Comparison of ENCODE assay signal across 12 mouse cellular contexts in the genomic region with DNA sequence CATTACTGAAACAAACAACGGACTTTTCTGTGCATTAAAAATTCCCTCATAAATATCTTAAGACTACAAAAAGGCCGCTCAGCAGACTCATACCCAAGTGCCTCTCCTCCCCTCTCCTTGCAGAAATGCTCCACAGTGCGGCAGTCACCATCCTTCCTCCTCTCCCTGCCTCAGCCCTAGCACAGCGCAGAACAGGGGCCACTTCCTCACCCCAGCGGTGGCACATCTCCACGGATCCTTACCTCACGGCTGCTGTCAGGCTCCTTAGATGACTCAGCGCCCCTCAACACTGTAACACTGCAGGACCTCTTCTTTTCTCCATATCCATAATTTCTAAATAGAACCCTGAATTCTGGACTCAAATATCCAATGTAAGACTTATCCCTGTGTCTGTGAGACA. TPM values are rescaled to one million over a fixed set of nuclear protein-coding genes. Genes with fewer than 3 reads are reported as not detected.
DNase-seq lines count a peak whose midpoint lies in the region; ATAC-seq and TF ChIP-seq lines count a peak whose summit lies in the region.
"Had no signal": no experiment of that assay in that cellular context is flagged by ENCODE, and none has a peak within 500 bp of the region (broad histone marks: within the 10 kb centered on the region; RNA-seq: fewer than 3 reads in every experiment).

No protein-coding gene starts in this region.

- no peak overlapping the region for H3K4me3 ChIP-seq in midbrain, embryonic 15.5 days
- H3K4me3 ChIP-seq in midbrain, postnatal 0 days (ENCODE audit: low read depth, low read length), result no peak overlapping the region
- no peak overlapping the region for H3K4me3 ChIP-seq in bone marrow, adult 2 months (replicated peaks; ENCODE audit: control insufficient read depth, low read depth, low read length)
- H3K4me3 ChIP-seq in liver, embryonic 13.5 days (replicated peaks), result no peak overlapping the region
- no peak overlapping the region for H3K4me3 ChIP-seq in left cerebral cortex, adult 2 months
- H3K4me3 ChIP-seq: erythroblast, embryonic 14.5 days; heart, embryonic 12.5 days; layer of hippocampus, adult 2 months had no signal

- H3K9ac ChIP-seq in midbrain, embryonic 15.5 days, result no peak overlapping the region
- H3K9ac ChIP-seq in midbrain, postnatal 0 days (replicated peaks; ENCODE audit: low read length, poor library complexity, severe bottlenecking), result no peak overlapping the region
- H3K9ac ChIP-seq in liver, embryonic 13.5 days, result no peak overlapping the region; the same call in 1 of the 2 replicates
- H3K9ac ChIP-seq: heart, embryonic 12.5 days had no signal

- H3K9me3 ChIP-seq in midbrain, embryonic 15.5 days, result no peaks in the 10 kb centered on the region
- H3K9me3 ChIP-seq in midbrain, postnatal 0 days (ENCODE audit: low read length), result no peaks in the 10 kb centered on the region
- no peaks in the 10 kb centered on the region for H3K9me3 ChIP-seq in liver, embryonic 13.5 days (replicated peaks)
- H3K9me3 ChIP-seq: heart, embryonic 12.5 days had no signal

- no peaks in the 10 kb centered on the region for H3K36me3 ChIP-seq in midbrain, embryonic 15.5 days (replicated peaks)
- H3K36me3 ChIP-seq in midbrain, postnatal 0 days (ENCODE audit: insufficient read depth, low read length), result no peaks in the 10 kb centered on the region
- peaks cover 5% of the 10 kb centered on the region; the same call in 1 of the 2 replicates for H3K36me3 ChIP-seq in liver, embryonic 13.5 days

- 0 out of 2 replicates have a peak overlapping the region, but pooled peaks have one; percentile 56 for H3K27ac ChIP-seq in midbrain, embryonic 15.5 days
- H3K27ac ChIP-seq in midbrain, postnatal 0 days (ENCODE audit: low read depth, low read length), result no peak overlapping the region
- no peak overlapping the region for H3K27ac ChIP-seq in bone marrow, adult 2 months (ENCODE audit: control insufficient read depth, insufficient read depth, low read depth, low read length, poor library complexity)
- no peak overlapping the region for H3K27ac ChIP-seq in liver, embryonic 13.5 days
- no peak overlapping the region for H3K27ac ChIP-seq in left cerebral cortex, adult 2 months
- H3K27ac ChIP-seq: layer of hippocampus, adult 2 months; macrophage had no signal

- intact Hi-C loops in left cerebral cortex, adult 2 months (cut with DNase I), result no loop called here

- peaks cover 52% of the 10 kb centered on the region for H3K4me1 ChIP-seq in midbrain, embryonic 15.5 days
- peaks cover 8% of the 10 kb centered on the region; the same call in 1 of the 2 replicates for H3K4me1 ChIP-seq in midbrain, postnatal 0 days (ENCODE audit: insufficient read depth, low read length)
- H3K4me1 ChIP-seq in bone marrow, adult 2 months (ENCODE audit: control insufficient read depth, insufficient read depth, low read length), result peaks cover 1% of the 10 kb centered on the region
- peaks cover 44% of the 10 kb centered on the region for H3K4me1 ChIP-seq in liver, embryonic 13.5 days (replicated peaks)

- no peak for DNase-seq in midbrain, postnatal 0 days (ENCODE audit: low spot score)
- no peak for DNase-seq in liver, embryonic 13.5 days
- DNase-seq in thymus, postnatal 14 days, result peak; percentile 42
- no peak for DNase-seq in right cerebral cortex, postnatal 14 days
- DNase-seq in left cerebral cortex, adult 2 months (ENCODE audit: extremely low spot score in 1 of 2, low spot score in 2 of 2), result no peak
- DNase-seq: cerebellum, adult 11-12 months had no signal

- no peaks in the 10 kb centered on the region for H3K27me3 ChIP-seq in midbrain, embryonic 15.5 days (replicated peaks)
- no peaks in the 10 kb centered on the region for H3K27me3 ChIP-seq in midbrain, postnatal 0 days (ENCODE audit: insufficient read depth, low read length)
- H3K27me3 ChIP-seq in liver, embryonic 13.5 days, result no peaks in the 10 kb centered on the region
- H3K27me3 ChIP-seq: heart, embryonic 12.5 days had no signal

- no peak overlapping the region for H3K4me2 ChIP-seq in midbrain, embryonic 15.5 days
- H3K4me2 ChIP-seq in midbrain, postnatal 0 days (ENCODE audit: low read depth, low read length, poor library complexity, severe bottlenecking), result no peak overlapping the region
- no peak overlapping the region for H3K4me2 ChIP-seq in liver, embryonic 13.5 days
- H3K4me2 ChIP-seq: heart, embryonic 12.5 days had no signal

- ATAC-seq in midbrain, embryonic 15.5 days (replicated peaks), result 0 out of 2 replicates have a peak, but pooled peaks have one; percentile 53
- no peak for ATAC-seq in midbrain, postnatal 0 days (ENCODE audit: low FRiP score)
- peak; percentile 76 for ATAC-seq in liver, embryonic 13.5 days (ENCODE audit: low read depth)

- whole genome bisulfite sequencing in midbrain, embryonic 15.5 days, result 69% methylated on average over 8 of the region's 8 CpGs
- WGBS in midbrain, postnatal 0 days, result 65% methylated on average over 8 of the region's 8 CpGs
- 6% methylated on average over 8 of the region's 8 CpGs for WGBS in bone marrow, adult 2 months
- 24% methylated on average over 8 of the region's 8 CpGs for WGBS in liver, embryonic 13.5 days (ENCODE audit: insufficient replicate concordance)

- no peak for TF ChIP-seq CTCF in midbrain, postnatal 0 days (IDR thresholded peaks at IDR 0.05)
- TF ChIP-seq CTCF in bone marrow, adult 2 months (IDR thresholded peaks at IDR 0.05; ENCODE audit: control insufficient read depth, insufficient read depth, low read length), result peak; percentile 63
- no peak for TF ChIP-seq CTCF in left cerebral cortex, adult 2 months (IDR thresholded peaks at IDR 0.05)

- TF ChIP-seq POLR2A in bone marrow, adult 2 months (IDR thresholded peaks at IDR 0.05; ENCODE audit: borderline replicate concordance, control insufficient read depth, low read depth, low read length), result no peak

RNA-seq across cellular contexts. Expression of gene Tnpo1, which starts 13.6 kb away (rescaled TPM):
- polyA plus RNA-seq in midbrain, embryonic 15.5 days (2015; fragmentation: Nextera tagmentation; extraction: Ambion mirVana), result 51.3 and 53.9 TPM in 2 replicates
- 78.8 and 85.8 TPM in 2 replicates for total RNA-seq in midbrain, postnatal 0 days (2014; rRNA removed)
- 16.6 and 20.1 TPM in 2 replicates for polyA plus RNA-seq in midbrain, postnatal 0 days (2015; fragmentation: Nextera tagmentation; extraction: Ambion mirVana)
- 11.2 and 24.9 TPM in 2 replicates for polyA plus RNA-seq in bone marrow, adult 2 months (2011; ENCODE audit: insufficient read depth, insufficient read length, low replicate concordance, missing spikeins)
- 26.5 and 31.4 TPM in 2 replicates for polyA plus RNA-seq in liver, embryonic 13.5 days (2015; fragmentation: Nextera tagmentation; extraction: Ambion mirVana)
- 10 to 100 TPM; 66.9 to 67.5 TPM for total RNA-seq in left cerebral cortex, adult 2 months (2021)
